Mouse (Mus musculus) heart, embryonic 15.5 days (tissue): ENCODE data around the gene Cldn20. TPM values are rescaled to one million over a fixed set of nuclear protein-coding genes. Genes with fewer than 3 reads are reported as not detected.

Experiments used
- ATAC-seq: fragments of 200-750 bp; cut with Nextera tagmentation; replicated peaks from 2 replicates; pipeline ENCODE4 v1.8.0; 2017; ENCODE audit warnings: low read depth, moderate TSS enrichment; ENCODE audit not compliant: insufficient number of reproducible peaks, insufficient read depth, low FRiP score
- H3K27ac ChIP-seq: fragments of 300-500 bp; sonication (generic); 2 replicates; pipeline ENCODE4 v1.5.1; 2015; ENCODE audit warnings: mild to moderate bottlenecking, inconsistent platforms
- H3K27me3 ChIP-seq: fragments of 300-500 bp; sonication (generic); 2 replicates; pipeline ENCODE4 v1.6.1; 2015; ENCODE audit warnings: inconsistent platforms
- H3K36me3 ChIP-seq: fragments of 300-500 bp; sonication (generic); 2 replicates; pipeline ENCODE4 v1.6.1; 2015; ENCODE audit warnings: mild to moderate bottlenecking, inconsistent platforms
- H3K4me1 ChIP-seq: fragments of 300-500 bp; sonication (generic); replicated peaks from 2 replicates; pipeline ENCODE4 v1.6.1; 2015; ENCODE audit warnings: inconsistent platforms
- H3K4me2 ChIP-seq: fragments of 300-500 bp; sonication (generic); 2 replicates; pipeline ENCODE4 v1.6.1; 2015; ENCODE audit warnings: inconsistent platforms, mild to moderate bottlenecking, moderate library complexity
- H3K4me3 ChIP-seq: fragments of 300-500 bp; sonication (generic); 2 replicates; pipeline ENCODE4 v1.5.1; 2015; ENCODE audit warnings: mild to moderate bottlenecking, inconsistent platforms
- H3K9ac ChIP-seq: fragments of 300-500 bp; sonication (generic); 2 replicates; pipeline ENCODE4 v1.6.1; 2015; ENCODE audit warnings: mild to moderate bottlenecking, inconsistent platforms
- H3K9me3 ChIP-seq: fragments of 300-500 bp; sonication (generic); replicated peaks from 2 replicates; pipeline ENCODE4 v1.6.1; 2016; ENCODE audit warnings: inconsistent platforms
- WGBS: fragments of 180-500 bp; shearing (Covaris S2); methylation state at CpG from one replicate; pipeline ENCODE4 v1.1.7; 2015; ENCODE audit warnings: mixed read lengths; 5-methylcytosine and 5-hydroxymethylcytosine counted together
- polyA plus RNA-seq: library from polyadenylated mRNA; unstranded; fragments of >200 nt; fragmentation: Nextera tagmentation; extraction: Ambion mirVana; gene quantifications from 2 replicates; pipeline ENCODE4 v1.2.1, GENCODE M21; 2015

Gene Cldn20
- polyA plus RNA-seq, 1 experiment from 2014 or later = 0.26 TPM

- Histone ChIP-seq H3K9me3 (no peaks in the 10 kb centered on the region), H3K27me3 (no peaks in the 10 kb centered on the region), H3K9ac (no peak overlapping the region), H3K4me1 (no peaks in the 10 kb centered on the region), H3K27ac (no peak overlapping the region), H3K36me3 (no peaks in the 10 kb centered on the region), H3K4me2 (no peak overlapping the region), H3K4me3 (no peak overlapping the region)
- 92% methylated on average over 3 of the region's 3 CpGs for WGBS
- ATAC-seq = no peak
These were observed 33.8 kb upstream of the Cldn20 start for GRCm38 (mm10) chr17:3498580-3498979.

- Histone ChIP-seq H3K4me1 (no peaks in the 10 kb centered on the region), H3K27me3 (no peaks in the 10 kb centered on the region), H3K4me3 (no peak overlapping the region), H3K9ac (no peak overlapping the region), H3K9me3 (no peaks in the 10 kb centered on the region), H3K27ac (no peak overlapping the region), H3K36me3 (no peaks in the 10 kb centered on the region), H3K4me2 (no peak overlapping the region)
- ATAC-seq = no peak
- 92% methylated on average over 8 of the region's 8 CpGs for WGBS
These were observed 32.9 kb upstream of the Cldn20 start for GRCm38 (mm10) chr17:3499468-3499867.

GRCm38 (mm10) chr17:3500076-3500475, 32.3 kb upstream of the Cldn20 start:
- no peak overlapping the region for H3K4me2 ChIP-seq
- H3K4me3 ChIP-seq = no peak overlapping the region
- H3K4me1 ChIP-seq = no peaks in the 10 kb centered on the region
- H3K9ac ChIP-seq = no peak overlapping the region
- no peak overlapping the region for H3K27ac ChIP-seq
- WGBS = 85% methylated on average over 6 of the region's 6 CpGs
- H3K9me3 ChIP-seq = no peaks in the 10 kb centered on the region
- no peaks in the 10 kb centered on the region for H3K36me3 ChIP-seq
- H3K27me3 ChIP-seq = no peaks in the 10 kb centered on the region
- no peak for ATAC-seq

GRCm38 (mm10) chr17:3500936-3501335, 31.4 kb upstream of the Cldn20 start:
- no peaks in the 10 kb centered on the region for H3K27me3 ChIP-seq
- no peaks in the 10 kb centered on the region for H3K36me3 ChIP-seq
- no peak for ATAC-seq
- no peak overlapping the region for H3K27ac ChIP-seq
- H3K9ac ChIP-seq = no peak overlapping the region
- WGBS = 77% methylated on average over 4 of the region's 4 CpGs
- no peaks in the 10 kb centered on the region for H3K4me1 ChIP-seq
- no peak overlapping the region for H3K4me3 ChIP-seq
- H3K4me2 ChIP-seq = no peak overlapping the region
- no peaks in the 10 kb centered on the region for H3K9me3 ChIP-seq

- no peak for ATAC-seq
- WGBS = 85% methylated on average over 1 of the region's 1 CpGs
- Histone ChIP-seq H3K36me3 (no peaks in the 10 kb centered on the region), H3K27me3 (no peaks in the 10 kb centered on the region), H3K4me3 (no peak overlapping the region), H3K27ac (no peak overlapping the region), H3K9ac (no peak overlapping the region), H3K4me2 (no peak overlapping the region), H3K9me3 (no peaks in the 10 kb centered on the region), H3K4me1 (no peaks in the 10 kb centered on the region)
These were observed 26.6 kb upstream of the Cldn20 start for GRCm38 (mm10) chr17:3505711-3506110.

GRCm38 (mm10) chr17:3506508-3506907, 25.8 kb upstream of the Cldn20 start:
- H3K9ac ChIP-seq = no peak overlapping the region
- no peaks in the 10 kb centered on the region for H3K9me3 ChIP-seq
- no peak for ATAC-seq
- H3K4me2 ChIP-seq = no peak overlapping the region
- no peak overlapping the region for H3K27ac ChIP-seq
- no peak overlapping the region for H3K4me3 ChIP-seq
- 79% methylated on average over 8 of the region's 8 CpGs for WGBS
- no peaks in the 10 kb centered on the region for H3K36me3 ChIP-seq
- H3K27me3 ChIP-seq = no peaks in the 10 kb centered on the region
- no peaks in the 10 kb centered on the region for H3K4me1 ChIP-seq

- no peaks in the 10 kb centered on the region for H3K27me3 ChIP-seq
- no peak overlapping the region for H3K27ac ChIP-seq
- no peaks in the 10 kb centered on the region for H3K36me3 ChIP-seq
- H3K4me1 ChIP-seq = no peaks in the 10 kb centered on the region
- H3K9ac ChIP-seq = no peak overlapping the region
- H3K4me2 ChIP-seq = no peak overlapping the region
- no peak overlapping the region for H3K4me3 ChIP-seq
- H3K9me3 ChIP-seq = no peaks in the 10 kb centered on the region
- ATAC-seq = no peak
- 13% methylated on average over 1 of the region's 1 CpGs for WGBS
These were observed 22.5 kb upstream of the Cldn20 start for GRCm38 (mm10) chr17:3509841-3510240.

GRCm38 (mm10) chr17:3514316-3514715, 18.0 kb upstream of the Cldn20 start:
- no peaks in the 10 kb centered on the region for H3K4me1 ChIP-seq
- WGBS = 84% methylated on average over 5 of the region's 5 CpGs
- H3K4me3 ChIP-seq = no peak overlapping the region
- H3K4me2 ChIP-seq = no peak overlapping the region
- no peaks in the 10 kb centered on the region for H3K9me3 ChIP-seq
- no peak overlapping the region for H3K27ac ChIP-seq
- H3K9ac ChIP-seq = no peak overlapping the region
- no peaks in the 10 kb centered on the region for H3K36me3 ChIP-seq
- H3K27me3 ChIP-seq = no peaks in the 10 kb centered on the region
- no peak for ATAC-seq

- H3K9ac ChIP-seq = no peak overlapping the region
- H3K4me2 ChIP-seq = no peak overlapping the region
- no peak overlapping the region for H3K27ac ChIP-seq
- no peak for ATAC-seq
- no peaks in the 10 kb centered on the region for H3K36me3 ChIP-seq
- H3K27me3 ChIP-seq = no peaks in the 10 kb centered on the region
- no peak overlapping the region for H3K4me3 ChIP-seq
- 88% methylated on average over 8 of the region's 8 CpGs for WGBS
- no peaks in the 10 kb centered on the region for H3K9me3 ChIP-seq
- H3K4me1 ChIP-seq = no peaks in the 10 kb centered on the region
These were observed 16.5 kb upstream of the Cldn20 start for GRCm38 (mm10) chr17:3515851-3516250.

- Histone ChIP-seq H3K4me1 (no peaks in the 10 kb centered on the region), H3K9ac (no peak overlapping the region), H3K4me3 (no peak overlapping the region), H3K36me3 (no peaks in the 10 kb centered on the region), H3K27ac (no peak overlapping the region), H3K4me2 (no peak overlapping the region), H3K27me3 (no peaks in the 10 kb centered on the region), H3K9me3 (no peaks in the 10 kb centered on the region)
- WGBS = 72% methylated on average over 9 of the region's 9 CpGs
- no peak for ATAC-seq
These were observed 15.9 kb upstream of the Cldn20 start for GRCm38 (mm10) chr17:3516406-3516805.

- no peak overlapping the region for H3K4me2 ChIP-seq
- H3K27ac ChIP-seq = no peak overlapping the region
- no peaks in the 10 kb centered on the region for H3K27me3 ChIP-seq
- H3K9ac ChIP-seq = no peak overlapping the region
- H3K4me3 ChIP-seq = no peak overlapping the region
- no peaks in the 10 kb centered on the region for H3K9me3 ChIP-seq
- H3K4me1 ChIP-seq = no peaks in the 10 kb centered on the region
- WGBS = 85% methylated on average over 5 of the region's 5 CpGs
- ATAC-seq = no peak
- H3K36me3 ChIP-seq = no peaks in the 10 kb centered on the region
These were observed 12.0 kb upstream of the Cldn20 start for GRCm38 (mm10) chr17:3520344-3520743.

- ATAC-seq = no peak
- Histone ChIP-seq H3K27me3 (no peaks in the 10 kb centered on the region), H3K27ac (no peak overlapping the region), H3K4me3 (no peak overlapping the region), H3K4me2 (no peak overlapping the region), H3K36me3 (no peaks in the 10 kb centered on the region), H3K9ac (no peak overlapping the region), H3K9me3 (no peaks in the 10 kb centered on the region), H3K4me1 (0 out of 2 replicates have a peak, but pooled peaks cover 2% of the 10 kb centered on the region)
- WGBS = 61% methylated on average over 6 of the region's 6 CpGs
These were observed 4.4 kb upstream of the Cldn20 start for GRCm38 (mm10) chr17:3527841-3528471.
